Mouse (Mus musculus) intestine, embryonic 14.5 days (tissue): Measurements from ENCODE around the gene Tgfbi. TPM values are rescaled to one million over a fixed set of nuclear protein-coding genes. Genes with fewer than 3 reads are reported as not detected.

Experiments
- ATAC-seq: fragments of 200-750 bp; cut with Nextera tagmentation; replicated peaks from 2 replicates; pipeline ENCODE4 v1.8.0; 2017; ENCODE audit warnings: low read depth, moderate number of reproducible peaks, moderate TSS enrichment, moderate library complexity; ENCODE audit not compliant: low FRiP score, low TSS enrichment
- DNase-seq: peaks from one replicate; pipeline ENCODE4 v3.0.0-alpha.2; 2018; ENCODE audit warnings: low spot score
- H3K27ac ChIP-seq: fragments of 300-500 bp; sonication (generic); 2 replicates; pipeline ENCODE4 v1.5.1; 2014; ENCODE audit warnings: low read depth, mild to moderate bottlenecking, control low read depth
- H3K27me3 ChIP-seq: fragments of 300-500 bp; sonication (generic); replicated peaks from 2 replicates; pipeline ENCODE4 v1.6.1; 2014; ENCODE audit warnings: low read length, control low read depth; ENCODE audit not compliant: control insufficient read depth, insufficient read depth
- H3K36me3 ChIP-seq: fragments of 300-500 bp; sonication (generic); 2 replicates; pipeline ENCODE4 v1.6.1; 2014; ENCODE audit warnings: low read length, control low read depth; ENCODE audit not compliant: control insufficient read depth, insufficient read depth
- H3K4me1 ChIP-seq: fragments of 300-500 bp; sonication (generic); replicated peaks from 2 replicates; pipeline ENCODE4 v1.6.1; 2014; ENCODE audit warnings: low read length, control low read depth, mixed read lengths; ENCODE audit not compliant: control insufficient read depth, insufficient read depth
- H3K4me2 ChIP-seq: fragments of 300-500 bp; sonication (generic); 2 replicates; pipeline ENCODE4 v1.6.1; 2014; ENCODE audit warnings: low read length
- H3K4me3 ChIP-seq: fragments of 300-500 bp; sonication (generic); 2 replicates; pipeline ENCODE4 v1.5.1; 2014; ENCODE audit warnings: low read depth, low read length, control low read depth, mixed read lengths
- H3K9ac ChIP-seq: fragments of 300-500 bp; sonication (generic); 2 replicates; pipeline ENCODE4 v1.6.1; 2014; ENCODE audit warnings: mild to moderate bottlenecking, low read length
- H3K9me3 ChIP-seq: fragments of 300-500 bp; sonication (generic); 2 replicates; pipeline ENCODE4 v1.6.1; 2016; ENCODE audit warnings: low read length, control low read depth; ENCODE audit not compliant: control insufficient read depth
- WGBS: fragments of 180-500 bp; shearing (Covaris S2); extraction: QIAGEN DNeasy Blood & Tissue Kit; methylation state at CpG from one replicate; pipeline ENCODE4 v1.1.7; 2014; 5-methylcytosine and 5-hydroxymethylcytosine counted together
- polyA plus RNA-seq: library from polyadenylated mRNA; unstranded; fragments of >200 nt; fragmentation: Nextera tagmentation; extraction: Ambion mirVana; gene quantifications from 2 replicates; pipeline ENCODE4 v1.2.1, GENCODE M21; 2014

The Tgfbi gene
- polyA plus RNA-seq, 1 experiment from 2014 or later: 123 TPM

DNA sequence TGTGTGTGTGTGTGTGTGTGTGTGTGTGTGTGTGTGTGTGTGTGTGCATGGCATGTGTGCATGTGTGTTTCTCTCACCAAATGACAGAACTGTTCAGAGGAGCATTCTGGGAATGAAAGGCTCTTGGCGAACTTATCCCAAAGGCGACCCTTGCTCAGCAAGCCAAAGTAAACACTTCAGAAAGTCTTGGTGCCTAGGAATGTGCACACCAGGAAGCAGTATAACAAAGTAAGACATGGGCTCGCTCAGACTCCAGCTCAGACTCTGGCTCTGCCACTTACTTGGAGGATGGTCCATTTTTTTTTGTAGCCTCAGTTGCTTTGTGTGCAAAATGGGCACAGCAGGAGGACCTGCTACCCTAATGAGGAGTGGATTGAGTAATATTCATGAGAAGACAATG, 5.4 kb downstream of the Tgfbi start:
- ATAC-seq: no peak
- H3K9ac ChIP-seq: no peak overlapping the region

DNA sequence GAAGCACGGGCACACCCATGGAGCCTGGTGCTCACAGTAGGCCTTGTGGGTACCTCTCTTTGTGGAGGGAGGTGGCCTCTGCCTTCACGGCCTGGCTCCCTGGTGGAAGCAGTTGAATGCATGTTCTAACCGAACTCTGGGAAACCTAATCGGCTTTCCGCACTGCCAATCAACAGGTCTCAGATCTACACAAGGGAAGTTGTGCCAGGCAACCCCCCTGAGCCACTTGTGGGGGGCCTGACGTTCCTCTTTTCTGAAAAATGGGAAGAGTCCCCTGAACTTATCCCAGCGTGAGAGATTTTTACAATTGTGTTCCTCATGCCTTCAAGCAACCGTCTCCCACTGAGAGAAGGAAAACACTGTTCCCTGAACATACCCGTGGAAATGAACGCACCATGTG, 5.9 kb downstream of the Tgfbi start:
- Histone ChIP-seq H3K4me3 (no peak overlapping the region), H3K36me3 (peaks cover 24% of the 10 kb centered on the region; the same call in 1 of the 2 replicates), H3K4me2 (no peak overlapping the region), H3K4me1 (peaks cover 62% of the 10 kb centered on the region), H3K27me3 (no peaks in the 10 kb centered on the region), H3K9me3 (no peaks in the 10 kb centered on the region), H3K27ac (no peak overlapping the region), H3K9ac (no peak overlapping the region)
- DNase-seq: no peak
- 86% methylated on average over 10 of the region's 10 CpGs for whole genome bisulfite sequencing
- no peak for ATAC-seq

More for the DNA sequence above, 5.4 kb downstream of the Tgfbi start:
- no peak overlapping the region for H3K4me3 ChIP-seq
- H3K4me1 ChIP-seq: peaks cover 66% of the 10 kb centered on the region
- no peaks in the 10 kb centered on the region for H3K9me3 ChIP-seq
- DNase-seq: no peak
- WGBS: 53% methylated on average over 3 of the region's 3 CpGs
- H3K36me3 ChIP-seq: peaks cover 22% of the 10 kb centered on the region; the same call in 1 of the 2 replicates
- no peak overlapping the region for H3K27ac ChIP-seq
- no peaks in the 10 kb centered on the region for H3K27me3 ChIP-seq
- no peak overlapping the region for H3K4me2 ChIP-seq

DNA sequence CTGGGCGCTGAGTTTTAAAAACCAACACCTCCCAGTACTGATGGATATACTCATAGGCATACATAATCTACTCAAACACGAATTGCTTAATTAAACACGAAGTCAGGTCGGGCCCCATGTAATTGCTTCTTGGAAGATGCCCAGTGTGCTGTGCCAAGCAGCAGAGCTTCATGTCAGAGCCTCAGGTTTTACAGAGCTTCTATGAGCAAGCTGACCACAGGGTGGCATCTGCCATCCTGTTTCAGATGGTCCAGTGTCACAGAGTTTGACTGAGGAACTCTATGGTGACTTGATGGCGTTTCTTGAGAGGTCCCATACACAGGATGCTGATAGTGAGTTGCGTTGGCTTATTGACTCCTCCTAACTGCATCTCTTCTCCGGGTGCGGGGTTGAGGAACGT, 6.5 kb downstream of the Tgfbi start:
- H3K9ac ChIP-seq: no peak overlapping the region
- 63% methylated on average over 9 of the region's 9 CpGs for WGBS
- peaks cover 56% of the 10 kb centered on the region for H3K4me1 ChIP-seq

DNA sequence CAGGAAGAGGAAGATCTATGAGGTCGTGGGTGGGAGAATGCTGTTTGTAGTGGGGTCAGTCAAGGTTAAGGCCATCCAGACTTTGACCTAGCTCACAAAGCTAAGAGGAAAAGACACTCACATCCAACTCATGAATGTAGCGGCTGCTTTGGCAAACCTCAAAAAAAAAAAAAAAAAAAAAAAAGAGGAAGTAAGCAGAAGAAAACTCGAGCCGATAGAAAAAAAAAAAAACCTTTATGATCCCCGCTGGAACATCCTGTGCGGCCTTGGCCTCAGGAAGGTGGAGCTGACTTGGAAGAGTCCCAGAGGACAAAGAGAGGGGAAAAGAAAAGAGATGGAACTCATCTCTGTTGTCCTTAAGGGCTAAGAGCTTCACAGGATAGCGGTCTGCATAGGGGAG, 7.1 kb downstream of the Tgfbi start:
- 20% methylated on average over 7 of the region's 7 CpGs for WGBS
- ATAC-seq (no peak; the same call in 1 of the 2 replicates), DNase-seq (no peak)
- no peaks in the 10 kb centered on the region for H3K27me3 ChIP-seq
- H3K4me2 ChIP-seq: 0 out of 2 replicates have a peak overlapping the region, but pooled peaks have one; percentile 1
- H3K27ac ChIP-seq: no peak overlapping the region
- peaks cover 51% of the 10 kb centered on the region for H3K4me1 ChIP-seq
- peaks cover 30% of the 10 kb centered on the region; the same call in 1 of the 2 replicates for H3K36me3 ChIP-seq
- no peaks in the 10 kb centered on the region for H3K9me3 ChIP-seq
- no peak overlapping the region for H3K4me3 ChIP-seq
- H3K9ac ChIP-seq: no peak overlapping the region

More for the DNA sequence above, 6.5 kb downstream of the Tgfbi start:
- Histone ChIP-seq H3K4me3 (no peak overlapping the region), H3K4me2 (0 out of 2 replicates have a peak overlapping the region, but pooled peaks have one; percentile 1), H3K27ac (no peak overlapping the region), H3K27me3 (no peaks in the 10 kb centered on the region), H3K9me3 (no peaks in the 10 kb centered on the region), H3K36me3 (peaks cover 30% of the 10 kb centered on the region; the same call in 1 of the 2 replicates)
- ATAC-seq: no peak
- DNase-seq: no peak

DNA sequence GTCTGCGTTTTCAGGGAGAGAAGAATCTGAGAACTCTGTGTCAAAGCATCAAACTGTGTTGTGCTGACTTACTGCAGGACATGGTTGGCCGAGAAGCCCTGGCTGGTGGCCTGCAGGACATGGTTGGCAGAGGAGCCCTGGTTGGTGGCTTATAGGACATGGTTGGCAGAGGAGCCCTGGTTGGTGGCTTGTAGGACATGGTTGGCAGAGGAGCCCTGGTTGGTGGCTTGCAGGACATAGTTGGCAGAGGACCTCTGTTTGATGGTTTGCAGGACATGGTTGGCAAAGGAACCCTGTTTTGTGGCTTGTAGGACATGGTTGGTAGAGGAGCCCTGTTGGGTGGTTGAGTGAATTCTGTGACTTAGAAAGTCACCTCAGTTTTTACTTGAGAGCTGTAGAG, 7.9 kb downstream of the Tgfbi start:
- H3K9ac ChIP-seq: no peak overlapping the region
- DNase-seq (no peak), ATAC-seq (no peak)
- H3K4me2 ChIP-seq: no peak overlapping the region
- 93% methylated on average over 2 of the region's 2 CpGs for WGBS
- H3K4me3 ChIP-seq: no peak overlapping the region
- no peaks in the 10 kb centered on the region for H3K27me3 ChIP-seq
- no peak overlapping the region for H3K27ac ChIP-seq
- no peaks in the 10 kb centered on the region for H3K9me3 ChIP-seq
- peaks cover 30% of the 10 kb centered on the region; the same call in 1 of the 2 replicates for H3K36me3 ChIP-seq
- peaks cover 50% of the 10 kb centered on the region for H3K4me1 ChIP-seq

DNA sequence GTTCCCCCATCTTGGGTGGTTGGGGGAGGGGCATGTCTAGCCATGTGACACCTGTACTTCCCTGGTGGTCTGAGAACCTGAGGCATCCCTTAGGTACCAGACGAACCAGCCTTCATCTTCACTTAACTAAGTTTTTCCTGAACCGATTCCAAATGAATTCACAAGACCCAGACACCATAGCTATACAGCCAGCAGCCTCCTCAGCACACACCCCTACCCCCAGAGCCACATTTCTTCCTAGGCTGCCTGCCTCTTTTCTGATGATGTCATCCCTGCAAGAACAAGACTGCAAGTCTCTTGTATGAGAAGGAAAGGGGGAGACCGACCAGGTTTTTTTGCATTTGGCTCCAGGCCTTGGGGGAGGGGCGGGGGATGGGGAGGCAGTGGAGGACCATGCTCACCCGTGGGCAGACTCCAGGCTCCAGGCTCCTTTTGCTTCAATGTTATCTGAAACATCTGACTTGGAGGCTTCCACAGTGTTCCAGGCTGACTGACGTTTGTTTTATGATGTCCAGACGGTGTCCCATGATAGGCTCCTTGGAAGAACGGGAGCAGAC, 13.0 kb downstream of the Tgfbi start:
- H3K4me3 ChIP-seq: no peak overlapping the region
- no peak overlapping the region for H3K4me2 ChIP-seq
- H3K36me3 ChIP-seq: peaks cover 46% of the 10 kb centered on the region
- peaks cover 9% of the 10 kb centered on the region for H3K4me1 ChIP-seq
- no peak for DNase-seq
- no peaks in the 10 kb centered on the region for H3K27me3 ChIP-seq
- WGBS: 28% methylated on average over 8 of the region's 8 CpGs
- H3K9ac ChIP-seq: no peak overlapping the region
- H3K9me3 ChIP-seq: no peaks in the 10 kb centered on the region
- no peak overlapping the region; the same call in 1 of the 2 replicates for H3K27ac ChIP-seq
- ATAC-seq: peak; percentile 40; the same call in 1 of the 2 replicates

DNA sequence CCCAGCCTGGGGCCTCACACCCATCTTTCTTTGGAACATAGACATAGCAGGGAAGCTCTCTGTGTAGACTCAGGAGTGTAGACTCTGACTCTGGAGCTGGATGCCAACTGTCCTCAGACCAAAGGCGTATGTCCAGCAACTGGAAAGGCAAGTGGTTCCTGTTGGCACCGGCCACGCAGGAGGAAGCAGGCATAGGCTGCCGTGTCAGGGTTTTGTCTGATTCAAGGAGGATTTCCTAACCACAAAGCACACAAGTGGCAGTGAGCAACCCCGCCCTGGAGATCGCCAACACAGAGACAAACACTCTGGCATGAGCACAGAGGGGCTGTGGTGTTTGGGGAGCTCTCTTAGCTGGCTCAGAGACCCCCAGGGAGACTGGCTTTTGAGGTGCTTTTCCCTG, 17.2 kb downstream of the Tgfbi start:
- peaks cover 23% of the 10 kb centered on the region for H3K4me1 ChIP-seq
- 84% methylated on average over 6 of the region's 6 CpGs for WGBS
- no peak overlapping the region for H3K27ac ChIP-seq
- no peaks in the 10 kb centered on the region for H3K27me3 ChIP-seq
- no peak overlapping the region for H3K4me3 ChIP-seq
- H3K9me3 ChIP-seq: no peaks in the 10 kb centered on the region
- DNase-seq: no peak
- H3K9ac ChIP-seq: no peak overlapping the region
- ATAC-seq: no peak
- no peak overlapping the region for H3K4me2 ChIP-seq
- peaks cover 73% of the 10 kb centered on the region for H3K36me3 ChIP-seq

DNA sequence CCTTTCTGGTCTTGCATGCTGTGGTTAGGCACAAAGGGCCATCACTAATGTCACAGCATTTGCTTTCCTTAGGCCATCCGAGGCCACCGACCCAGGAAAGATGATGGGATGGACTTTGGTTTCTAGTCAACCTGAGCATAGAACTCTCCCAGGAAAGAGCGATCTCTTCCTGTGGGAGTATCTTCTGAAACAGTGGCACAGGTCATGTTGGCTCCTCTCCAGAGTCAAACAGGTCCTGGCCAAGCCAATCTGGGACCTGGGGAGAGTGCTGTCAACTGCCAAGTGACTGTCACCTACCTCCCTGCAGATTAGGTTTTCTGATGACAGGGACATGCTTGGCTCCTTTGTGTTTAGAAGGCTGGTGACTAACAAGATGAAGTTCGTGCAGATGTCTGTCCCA, 20.8 kb downstream of the Tgfbi start:
- Histone ChIP-seq H3K4me1 (peaks cover 36% of the 10 kb centered on the region), H3K27ac (peak overlapping the region; percentile 38), H3K4me3 (no peak overlapping the region), H3K9me3 (no peaks in the 10 kb centered on the region), H3K9ac (no peak overlapping the region), H3K36me3 (peaks cover 77% of the 10 kb centered on the region), H3K27me3 (no peaks in the 10 kb centered on the region), H3K4me2 (no peak overlapping the region)
- ATAC-seq: no peak
- WGBS: 89% methylated on average over 4 of the region's 4 CpGs
- DNase-seq: no peak

DNA sequence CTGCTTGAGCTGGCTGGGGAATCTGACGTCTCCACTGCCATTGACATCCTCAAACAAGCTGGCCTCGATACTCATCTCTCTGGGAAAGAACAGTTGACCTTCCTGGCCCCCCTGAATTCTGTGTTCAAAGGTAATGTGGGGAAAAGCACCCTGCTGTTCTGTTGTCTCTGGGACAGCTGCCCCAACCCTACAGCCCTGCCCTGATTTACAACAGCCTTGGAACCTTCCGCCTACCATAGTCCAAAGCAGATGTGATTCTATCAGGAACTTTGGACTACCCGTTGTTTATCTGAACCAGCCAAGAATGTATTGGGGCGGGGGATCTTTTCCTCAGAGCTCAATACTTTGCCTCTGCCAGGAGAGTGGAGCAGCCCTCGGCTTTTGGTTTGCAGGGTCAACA, 21.2 kb downstream of the Tgfbi start:
- WGBS: 27% methylated on average over 6 of the region's 6 CpGs
- DNase-seq (no peak), ATAC-seq (no peak)
- Histone ChIP-seq H3K9me3 (no peaks in the 10 kb centered on the region), H3K9ac (no peak overlapping the region), H3K36me3 (peaks cover 73% of the 10 kb centered on the region), H3K27me3 (no peaks in the 10 kb centered on the region), H3K27ac (peak overlapping the region; percentile 38), H3K4me2 (no peak overlapping the region), H3K4me1 (peaks cover 40% of the 10 kb centered on the region), H3K4me3 (no peak overlapping the region)
